8 mouse cellular contexts compared by ENCODE assay signal in the genomic region with DNA sequence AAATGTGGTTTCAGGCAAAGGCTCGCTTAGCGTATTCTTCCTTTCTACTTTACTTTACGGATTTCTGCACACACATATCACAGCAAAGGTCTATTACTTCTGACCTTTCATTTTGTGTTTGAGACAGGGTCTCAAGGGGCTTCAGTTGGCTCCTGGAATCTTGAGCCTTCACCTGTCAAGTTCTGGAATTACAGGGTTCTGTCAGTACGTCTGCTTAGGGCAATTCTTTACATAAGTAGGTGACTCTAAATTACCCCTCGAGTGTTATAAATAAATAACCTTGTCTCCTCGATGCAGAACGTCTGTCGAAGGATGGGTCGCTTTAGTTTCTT. TPM values are rescaled to one million over a fixed set of nuclear protein-coding genes. Genes with fewer than 3 reads are reported as not detected.
DNase-seq lines count a peak whose midpoint lies in the region; ATAC-seq and TF ChIP-seq lines count a peak whose summit lies in the region.

No protein-coding gene starts in this region.

- H3K27me3 ChIP-seq in heart, postnatal 0 days (ENCODE audit: control insufficient read depth, insufficient read depth, low read length), result no peaks in the 10 kb centered on the region
- no peaks in the 10 kb centered on the region for H3K27me3 ChIP-seq in hindbrain, embryonic 10.5 days (ENCODE audit: insufficient read depth, poor library complexity, severe bottlenecking)
- no peaks in the 10 kb centered on the region for H3K27me3 ChIP-seq in midbrain, embryonic 11.5 days (ENCODE audit: control insufficient read depth, insufficient read depth, low read length)

- peak; percentile 26 for DNase-seq in heart, postnatal 0 days (ENCODE audit: low spot score)
- no peak for DNase-seq in heart, adult 9 months (ENCODE audit: low spot score in 2 of 2)
- no peak for DNase-seq in hindbrain, embryonic 10.5 days (ENCODE audit: low spot score)
- DNase-seq in midbrain, embryonic 11.5 days (ENCODE audit: low spot score, missing footprints), result no peak
- DNase-seq in spleen, adult 12 weeks (ENCODE audit: low spot score), result no peak
- DNase-seq in right cerebral cortex, adult 2 months (ENCODE audit: low spot score in 2 of 2), result no peak
- no peak for DNase-seq in urinary bladder, postnatal 36 days (ENCODE audit: low spot score in 2 of 2)

- WGBS in heart, postnatal 0 days, result 2% methylated on average over 9 of the region's 9 CpGs
- WGBS in bone marrow, adult 2 months, result under 1% methylated on average over 9 of the region's 9 CpGs
- WGBS in hindbrain, embryonic 10.5 days, result 20% methylated on average over 9 of the region's 9 CpGs
- 20% methylated on average over 9 of the region's 9 CpGs for WGBS in midbrain, embryonic 11.5 days

- ATAC-seq in heart, postnatal 0 days (ENCODE audit: insufficient read depth, low read depth), result no peak; the same call in 1 of the 2 replicates
- ATAC-seq in midbrain, embryonic 11.5 days (ENCODE audit: low FRiP score), result 0 out of 2 replicates have a peak, but pooled peaks have one; percentile 1

- H3K4me2 ChIP-seq in heart, postnatal 0 days (ENCODE audit: low read depth, low read length), result peak overlapping the region; percentile 68
- peak overlapping the region; percentile 64 for H3K4me2 ChIP-seq in midbrain, embryonic 11.5 days

- H3K36me3 ChIP-seq in heart, postnatal 0 days (replicated peaks; ENCODE audit: control insufficient read depth, insufficient read depth, low read length), result peaks cover 27% of the 10 kb centered on the region
- H3K36me3 ChIP-seq in hindbrain, embryonic 10.5 days, result peaks cover 45% of the 10 kb centered on the region
- H3K36me3 ChIP-seq in midbrain, embryonic 11.5 days (ENCODE audit: control insufficient read depth, insufficient read depth, low read length), result peaks cover 17% of the 10 kb centered on the region

- no peak for TF ChIP-seq CTCF in heart, postnatal 0 days (IDR thresholded peaks at IDR 0.05; ENCODE audit: low read depth)
- TF ChIP-seq CTCF in bone marrow, adult 2 months (IDR thresholded peaks at IDR 0.05; ENCODE audit: control insufficient read depth, insufficient read depth, low read length), result no peak

- H3K9me3 ChIP-seq in heart, postnatal 0 days (replicated peaks; ENCODE audit: control insufficient read depth, low read length), result no peaks in the 10 kb centered on the region
- no peaks in the 10 kb centered on the region for H3K9me3 ChIP-seq in hindbrain, embryonic 10.5 days
- no peaks in the 10 kb centered on the region for H3K9me3 ChIP-seq in midbrain, embryonic 11.5 days (ENCODE audit: control insufficient read depth, low read length)

- peak overlapping the region; percentile 96 for H3K27ac ChIP-seq in heart, postnatal 0 days (ENCODE audit: low read depth)
- H3K27ac ChIP-seq in bone marrow, adult 2 months (ENCODE audit: control insufficient read depth, insufficient read depth, low read depth, low read length, poor library complexity), result peak overlapping the region; percentile 54
- peak overlapping the region; percentile 98 for H3K27ac ChIP-seq in hindbrain, embryonic 10.5 days
- H3K27ac ChIP-seq in midbrain, embryonic 11.5 days (ENCODE audit: low read depth, low read length), result no peak overlapping the region

- TF ChIP-seq EP300 in heart, postnatal 0 days (IDR thresholded peaks at IDR 0.05; ENCODE audit: low read depth), result no peak

- peaks cover 11% of the 10 kb centered on the region; the same call in 1 of the 2 replicates for H3K4me1 ChIP-seq in heart, postnatal 0 days (ENCODE audit: control insufficient read depth, insufficient read depth)
- H3K4me1 ChIP-seq in bone marrow, adult 2 months (ENCODE audit: control insufficient read depth, insufficient read depth, low read length), result no peaks in the 10 kb centered on the region; the same call in 1 of the 2 replicates
- H3K4me1 ChIP-seq in hindbrain, embryonic 10.5 days (replicated peaks), result peaks cover 21% of the 10 kb centered on the region
- peaks cover 12% of the 10 kb centered on the region for H3K4me1 ChIP-seq in midbrain, embryonic 11.5 days (ENCODE audit: control insufficient read depth, insufficient read depth, low read length)

- peak overlapping the region; percentile 76 for H3K9ac ChIP-seq in heart, postnatal 0 days (replicated peaks; ENCODE audit: low read depth, low read length)
- peak overlapping the region; percentile 73 for H3K9ac ChIP-seq in midbrain, embryonic 11.5 days (ENCODE audit: low read length)

- TF ChIP-seq POLR2A in bone marrow, adult 2 months (IDR thresholded peaks at IDR 0.05; ENCODE audit: borderline replicate concordance, control insufficient read depth, low read depth, low read length), result no peak

- peak overlapping the region; percentile 75 for H3K4me3 ChIP-seq in heart, postnatal 0 days (ENCODE audit: low read depth, low read length)
- H3K4me3 ChIP-seq in bone marrow, adult 2 months (replicated peaks; ENCODE audit: control insufficient read depth, low read depth, low read length), result peak overlapping the region; percentile 81
- H3K4me3 ChIP-seq in hindbrain, embryonic 10.5 days, result peak overlapping the region; percentile 96
- peak overlapping the region; percentile 99 for H3K4me3 ChIP-seq in midbrain, embryonic 11.5 days (ENCODE audit: low read depth, low read length)

RNA-seq across cellular contexts. Expression of a gene that starts 0.6 kb away (rescaled TPM):
- 19,517 and 23,614 TPM in 2 replicates for total RNA-seq in heart, postnatal 0 days (2014; rRNA removed; ENCODE audit: low replicate concordance)
- 9,758 and 9,784 TPM in 2 replicates for polyA plus RNA-seq in heart, postnatal 0 days (2015; fragmentation: Nextera tagmentation; extraction: Ambion mirVana)
- polyA plus RNA-seq in bone marrow, adult 2 months (2011; ENCODE audit: insufficient read depth, insufficient read length, low replicate concordance, missing spikeins), result 369 and 567 TPM in 2 replicates
- 2,236 and 2,265 TPM in 2 replicates for polyA plus RNA-seq in hindbrain, embryonic 10.5 days (2016; fragmentation: Nextera tagmentation; extraction: Ambion mirVana)
- polyA plus RNA-seq in midbrain, embryonic 11.5 days (2014; fragmentation: Nextera tagmentation; extraction: Ambion mirVana), result 2,316 and 2,383 TPM in 2 replicates

RNA-seq across cellular contexts. Expression of a gene that starts 8.9 kb away (rescaled TPM):
- 15.8 and 16.7 TPM in 2 replicates for total RNA-seq in heart, postnatal 0 days (2014; rRNA removed; ENCODE audit: low replicate concordance)
- 7.2 and 7.7 TPM in 2 replicates for polyA plus RNA-seq in heart, postnatal 0 days (2015; fragmentation: Nextera tagmentation; extraction: Ambion mirVana)
- polyA plus RNA-seq in bone marrow, adult 2 months (2011; ENCODE audit: insufficient read depth, insufficient read length, low replicate concordance, missing spikeins), result 31.8 and 64.0 TPM in 2 replicates
- 16.2 and 17.0 TPM in 2 replicates for polyA plus RNA-seq in hindbrain, embryonic 10.5 days (2016; fragmentation: Nextera tagmentation; extraction: Ambion mirVana)
- polyA plus RNA-seq in midbrain, embryonic 11.5 days (2014; fragmentation: Nextera tagmentation; extraction: Ambion mirVana), result 20.2 and 21.0 TPM in 2 replicates

RNA-seq across cellular contexts. Expression of a gene that starts 23.7 kb away (rescaled TPM):
- total RNA-seq in heart, postnatal 0 days (2014; rRNA removed; ENCODE audit: low replicate concordance), result 48.4 and 59.2 TPM in 2 replicates
- polyA plus RNA-seq in heart, postnatal 0 days (2015; fragmentation: Nextera tagmentation; extraction: Ambion mirVana), result 209 and 211 TPM in 2 replicates
- polyA plus RNA-seq in bone marrow, adult 2 months (2011; ENCODE audit: insufficient read depth, insufficient read length, low replicate concordance, missing spikeins), result 102 and 168 TPM in 2 replicates
- 544 and 661 TPM in 2 replicates for polyA plus RNA-seq in hindbrain, embryonic 10.5 days (2016; fragmentation: Nextera tagmentation; extraction: Ambion mirVana)
- 686 and 692 TPM in 2 replicates for polyA plus RNA-seq in midbrain, embryonic 11.5 days (2014; fragmentation: Nextera tagmentation; extraction: Ambion mirVana)

RNA-seq across cellular contexts. Expression of a gene that starts 47.1 kb away (rescaled TPM):
- 307 and 346 TPM in 2 replicates for total RNA-seq in heart, postnatal 0 days (2014; rRNA removed; ENCODE audit: low replicate concordance)
- 370 and 382 TPM in 2 replicates for polyA plus RNA-seq in heart, postnatal 0 days (2015; fragmentation: Nextera tagmentation; extraction: Ambion mirVana)
- polyA plus RNA-seq in bone marrow, adult 2 months (2011; ENCODE audit: insufficient read depth, insufficient read length, low replicate concordance, missing spikeins), result 429 and 585 TPM in 2 replicates
- 790 and 883 TPM in 2 replicates for polyA plus RNA-seq in hindbrain, embryonic 10.5 days (2016; fragmentation: Nextera tagmentation; extraction: Ambion mirVana)
- polyA plus RNA-seq in midbrain, embryonic 11.5 days (2014; fragmentation: Nextera tagmentation; extraction: Ambion mirVana), result 915 and 936 TPM in 2 replicates
